Mouse (Mus musculus): ENCODE measurements around the gene Zfp184.
A peak's percentile ranks its signal among the peaks of the same experiment; 100 is the strongest.

The Zfp184 gene

DNA sequence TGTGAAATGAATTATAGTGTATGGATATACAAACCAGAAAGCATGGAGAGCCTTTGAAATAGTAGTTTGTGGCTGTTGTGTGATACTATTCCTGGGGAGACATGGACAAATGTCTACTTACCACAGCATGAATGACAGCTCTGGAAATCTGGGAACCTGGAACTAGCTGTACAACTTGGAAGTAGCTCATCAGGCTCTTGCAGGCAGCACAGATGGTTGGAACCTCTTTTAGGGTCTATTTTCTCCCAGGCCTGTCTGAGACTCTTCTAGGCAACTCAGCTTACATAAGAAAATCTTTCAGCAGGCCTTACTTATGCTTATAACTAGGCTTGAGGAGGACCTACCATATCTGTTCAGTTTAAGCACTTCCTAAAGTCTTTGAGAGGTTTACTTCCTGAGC is 21.5 kb upstream of the Zfp184 start:
- no peak for DNase-seq

DNA sequence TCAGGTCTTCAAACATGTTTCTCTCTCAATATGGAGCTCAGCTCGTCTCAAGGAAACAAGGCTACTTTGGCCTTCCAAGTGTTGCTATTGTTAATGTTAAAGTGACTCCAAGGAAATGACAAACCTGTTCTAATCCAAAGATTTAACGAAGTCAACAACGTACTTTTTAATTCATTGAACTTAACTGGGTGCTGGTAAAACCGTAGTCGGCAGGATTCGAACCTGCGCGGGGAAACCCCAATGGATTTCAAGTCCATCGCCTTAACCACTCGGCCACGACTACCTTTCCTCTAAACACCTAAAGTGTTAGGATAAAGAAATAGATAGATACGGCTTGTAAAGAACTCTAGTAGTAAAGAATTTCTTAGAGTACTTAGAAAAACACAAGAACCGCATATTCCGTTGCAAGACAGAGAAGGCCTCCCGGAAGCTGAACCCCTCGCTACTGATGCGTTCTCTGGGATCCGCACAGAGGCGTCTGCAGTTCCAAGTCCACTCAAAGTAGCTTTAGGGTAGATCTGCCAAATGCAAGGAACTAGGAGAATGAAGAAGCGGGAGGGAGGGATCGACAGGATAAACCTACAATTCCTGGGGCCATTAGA is 20.1 kb upstream of the Zfp184 start:
- no peak for DNase-seq

- no peak for DNase-seq
Observed at GRCm38 (mm10) chr13:21930981-21931380, 13.9 kb upstream of the Zfp184 start.

DNA sequence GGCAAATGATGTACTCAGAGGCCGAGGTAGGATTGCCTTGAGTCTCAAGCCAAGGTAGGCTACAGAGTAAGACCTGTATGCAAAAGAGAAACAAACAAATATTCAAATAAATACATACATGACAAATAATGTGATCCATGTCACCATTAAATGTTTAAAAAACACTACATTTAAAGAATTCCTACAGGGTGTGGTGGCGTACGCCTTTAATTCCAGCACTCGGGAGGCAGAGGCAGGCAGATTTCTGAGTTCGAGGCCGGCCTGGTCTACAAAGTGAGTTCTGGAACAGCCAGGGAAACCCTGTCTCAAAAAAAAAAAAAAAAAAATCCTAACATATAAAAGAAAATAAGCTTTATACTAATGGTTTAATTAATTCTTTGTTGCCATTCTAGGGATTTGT is 13.2 kb upstream of the Zfp184 start:
- DNase-seq: no peak

DNA sequence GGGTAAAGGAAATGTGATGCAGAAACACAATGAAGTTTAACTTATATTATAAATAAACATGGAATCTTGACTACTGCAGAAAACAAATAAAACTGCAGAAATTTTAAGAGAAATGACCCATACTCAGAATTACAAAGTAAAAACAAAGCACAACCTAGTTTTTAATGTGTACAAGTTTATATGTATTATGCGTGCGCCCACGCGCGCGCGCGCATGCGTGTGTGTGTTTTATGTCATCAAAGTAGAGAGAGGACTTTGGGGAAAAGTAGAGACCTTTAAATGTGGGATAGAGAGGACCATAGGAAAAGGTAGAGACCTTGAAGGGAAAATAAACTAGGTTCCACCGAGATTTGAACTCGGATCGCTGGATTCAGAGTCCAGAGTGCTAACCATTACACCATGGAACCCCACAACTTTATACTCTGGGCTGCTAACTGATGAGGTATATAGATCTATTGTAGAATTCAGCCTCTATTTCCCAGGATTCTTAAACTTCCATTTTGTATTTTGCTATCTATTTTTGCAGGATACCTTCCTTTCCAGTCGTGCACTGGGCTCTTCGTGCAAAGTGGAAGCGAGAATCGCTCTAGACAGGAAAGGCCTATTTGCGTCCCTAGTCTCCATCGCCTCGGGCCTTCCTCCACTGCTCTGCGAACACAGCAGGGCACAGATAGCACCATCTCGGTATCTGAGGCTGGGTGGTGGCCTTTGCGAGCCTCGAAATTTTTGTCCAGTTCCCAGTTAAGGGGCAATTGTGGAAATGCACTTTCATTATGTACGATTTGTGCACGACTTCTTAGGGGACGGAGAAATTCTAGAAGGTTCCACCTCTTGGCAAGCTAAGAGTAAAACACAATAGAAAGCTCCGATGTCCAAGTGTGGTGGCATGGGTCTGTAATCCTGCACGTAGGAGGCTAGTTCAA is 11.0 kb upstream of the Zfp184 start:
- DNase-seq: no peak

DNA sequence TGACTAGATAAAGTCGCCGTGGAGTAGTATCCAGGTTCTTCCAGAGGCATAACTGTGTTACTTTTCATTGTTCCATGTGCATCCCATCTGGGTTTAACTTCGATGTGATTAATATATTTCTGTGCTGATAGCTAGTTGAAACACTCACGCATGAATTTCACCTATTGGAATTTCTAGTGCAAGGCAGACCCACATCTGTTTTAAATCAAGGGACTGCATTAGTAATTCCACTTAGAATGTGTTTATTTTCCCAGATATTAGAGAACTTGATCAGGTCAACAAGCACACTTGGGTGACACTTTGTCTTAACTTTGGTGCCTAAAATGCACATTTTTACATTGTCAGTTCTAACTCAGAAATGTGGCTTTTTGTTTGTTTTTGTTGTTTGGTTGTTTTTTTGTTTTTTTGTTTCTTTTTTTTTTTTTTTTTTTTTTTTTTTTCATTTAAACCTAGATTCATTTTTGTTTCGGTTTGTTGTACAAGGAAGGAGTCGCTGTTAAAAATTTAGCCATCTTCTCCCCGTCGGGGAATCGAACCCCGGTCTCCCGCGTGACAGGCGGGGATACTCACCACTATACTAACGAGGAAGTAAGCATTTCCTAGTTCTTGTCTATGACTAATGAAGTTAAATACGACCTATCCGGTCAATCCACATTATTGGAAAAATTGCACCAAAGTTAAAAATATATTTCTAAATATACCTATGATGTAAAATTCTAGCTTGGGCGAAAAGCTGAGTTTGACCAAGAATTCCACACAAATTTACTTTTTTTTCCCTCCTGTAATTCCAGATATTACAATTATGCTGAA is 9.7 kb upstream of the Zfp184 start:
- DNase-seq: peak; percentile 61

GRCm38 (mm10) chr13:21935833-21936232 is 9.1 kb upstream of the Zfp184 start:
- no peak for DNase-seq

DNA sequence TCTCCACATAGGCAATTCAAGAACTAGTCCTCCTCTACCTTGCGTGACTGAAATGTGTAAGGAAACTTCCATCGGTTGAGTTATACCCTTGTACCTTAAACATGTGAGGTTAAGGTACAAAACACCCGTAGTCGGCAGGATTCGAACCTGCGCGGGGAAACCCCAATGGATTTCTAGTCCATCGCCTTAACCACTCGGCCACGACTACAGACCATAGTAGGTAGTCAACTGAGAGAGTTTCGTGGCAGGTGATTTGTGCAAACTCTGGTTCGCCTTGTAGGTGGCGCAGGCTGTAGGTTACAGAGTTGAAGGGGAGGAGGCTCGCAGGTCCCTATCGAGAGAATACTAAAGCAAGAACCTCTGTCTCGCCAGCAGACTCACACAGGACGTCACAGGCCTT is 7.9 kb upstream of the Zfp184 start:
- peak; percentile 19 for DNase-seq

DNA sequence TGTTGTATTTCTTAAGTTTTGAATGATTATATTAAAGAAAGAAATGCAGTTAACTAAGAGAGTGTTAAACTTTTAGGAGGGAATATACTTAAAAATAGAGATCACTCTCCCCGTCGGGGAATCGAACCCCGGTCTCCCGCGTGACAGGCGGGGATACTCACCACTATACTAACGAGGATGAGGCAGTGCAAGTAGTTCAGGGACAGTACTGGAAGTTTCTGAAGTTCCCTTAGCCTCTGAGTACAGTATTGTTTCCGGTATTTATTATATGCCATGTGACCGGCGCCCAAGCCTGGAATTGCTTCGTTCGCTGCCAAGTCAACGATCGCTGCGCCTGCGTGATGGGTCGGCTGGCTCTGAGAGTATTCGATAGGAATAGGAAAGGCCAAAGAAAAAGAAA is 4.7 kb upstream of the Zfp184 start:
- peak; percentile 90 for DNase-seq

GRCm38 (mm10) chr13:21940811-21941321 is 4.0 kb upstream of the Zfp184 start:
- DNase-seq: peak; percentile 88

DNA sequence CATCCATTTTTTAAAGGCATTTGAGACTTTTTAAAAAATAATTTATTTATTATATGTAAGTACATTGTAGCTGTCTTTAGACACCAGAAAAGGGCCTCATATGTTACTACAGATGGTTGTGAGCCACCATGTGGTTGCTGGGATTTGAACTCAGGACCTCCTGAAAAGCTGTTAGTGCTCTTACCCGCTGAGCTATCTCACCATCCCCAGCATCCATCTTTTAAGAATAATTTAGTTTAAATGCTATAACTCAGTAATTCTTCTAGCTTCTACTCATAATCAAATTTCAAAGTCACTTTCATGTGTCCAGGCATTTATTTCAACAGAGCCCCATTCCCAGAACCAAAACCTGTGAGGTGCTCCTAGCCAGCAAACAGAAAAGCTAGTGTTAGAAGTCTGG is 1.2 kb upstream of the Zfp184 start:
- no peak for DNase-seq

DNA sequence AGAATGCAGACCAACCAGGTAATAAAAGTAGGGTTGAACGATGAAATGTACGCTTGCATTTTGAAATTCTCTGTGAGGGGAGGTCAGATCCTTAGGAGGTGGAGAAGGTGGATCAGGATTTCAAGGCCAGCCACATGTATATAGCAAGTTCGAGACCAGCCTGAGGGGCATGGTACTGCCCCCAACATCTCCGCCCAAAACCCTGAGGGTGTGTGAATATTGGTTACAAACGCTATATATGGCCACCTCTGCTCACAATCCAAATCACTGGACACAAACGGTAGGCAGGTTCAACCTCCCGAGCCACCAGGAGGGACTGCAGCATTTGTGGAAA is 335 bp upstream of the Zfp184 start:
- DNase-seq: no peak

- DNase-seq: no peak
Observed at GRCm38 (mm10) chr13:21969269-21969668, 24.4 kb downstream of the Zfp184 start.

GRCm38 (mm10) chr13:21969816-21970215 is 24.9 kb downstream of the Zfp184 start:
- DNase-seq: no peak

- no peak for DNase-seq
Observed at GRCm38 (mm10) chr13:21971641-21972040, 26.7 kb downstream of the Zfp184 start.

DNA sequence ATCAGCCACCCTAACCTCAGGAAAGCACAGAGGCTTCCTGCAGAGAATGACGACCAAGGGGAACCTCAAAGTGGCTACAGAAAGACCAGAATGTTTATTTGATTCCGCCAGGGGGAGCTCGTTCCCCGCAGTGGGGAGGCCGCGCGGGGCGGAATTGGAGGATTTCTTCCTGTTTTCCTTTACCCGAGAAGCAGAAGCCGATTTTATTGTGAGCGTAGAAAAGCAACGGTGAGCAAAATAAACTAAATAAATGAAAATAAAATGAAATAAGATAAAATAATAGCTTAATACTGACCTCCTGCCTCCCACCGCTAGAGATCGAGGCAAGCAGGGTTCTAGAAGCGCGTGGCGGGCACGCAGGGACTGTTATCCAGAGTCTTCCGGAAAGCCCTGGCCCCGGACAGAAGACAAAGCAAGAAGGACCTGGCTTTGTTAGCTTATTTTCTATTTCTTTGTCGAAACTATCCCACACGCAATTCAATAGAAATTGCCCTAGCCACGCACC is 29.4 kb downstream of the Zfp184 start:
- peak; percentile 94 for DNase-seq

GRCm38 (mm10) chr13:21974726-21975473 is 30.0 kb downstream of the Zfp184 start:
- peak; percentile 78 for DNase-seq

DNA sequence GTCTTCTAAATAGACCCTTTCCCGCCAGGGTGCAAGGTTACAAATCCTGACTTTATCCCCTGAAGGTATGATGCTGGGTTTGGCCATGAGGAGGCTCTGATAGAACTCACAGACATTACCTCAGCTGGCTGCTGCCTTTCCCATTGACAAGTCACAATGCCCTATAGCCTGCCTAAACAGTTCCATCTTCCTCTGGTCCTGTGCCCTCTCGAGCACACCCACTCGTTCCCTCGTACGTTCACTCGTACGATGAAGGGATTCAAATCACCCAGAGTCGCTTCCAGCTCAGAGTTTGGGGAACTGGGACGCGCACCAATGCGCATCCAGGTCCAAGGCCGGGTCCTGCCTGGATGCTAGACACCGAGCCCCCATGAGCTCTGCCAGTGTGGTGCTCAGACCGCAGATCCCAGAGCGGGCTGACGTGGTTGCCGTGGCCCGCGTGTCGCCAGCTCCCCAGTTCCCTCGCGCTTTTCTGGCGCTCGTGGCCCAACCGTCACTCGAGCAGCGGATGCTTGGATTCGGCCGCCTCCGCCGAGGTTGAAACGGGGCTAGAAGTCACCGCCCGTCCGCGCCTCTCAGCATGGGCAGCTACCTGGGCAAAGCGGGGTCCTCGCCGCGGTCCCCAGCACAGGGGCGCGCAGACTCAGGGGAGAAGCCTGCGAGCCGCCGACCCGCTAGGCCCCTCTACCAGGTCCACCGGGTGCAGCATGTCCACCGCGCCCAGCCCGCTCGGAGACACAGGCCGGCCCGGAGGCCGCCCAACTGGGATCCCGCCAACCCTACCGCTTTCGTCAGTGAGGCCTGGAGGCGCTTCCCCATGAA is 36.3 kb downstream of the Zfp184 start, which contains the start of gene Pom121l2:
Gene Pom121l2, plus strand, starts transcription at position 214 of the 822 bp plus-strand sequence.
- peak; percentile 61 for DNase-seq

GRCm38 (mm10) chr13:21981803-21982193 is 36.9 kb downstream of the Zfp184 start:
- DNase-seq: no peak

DNA sequence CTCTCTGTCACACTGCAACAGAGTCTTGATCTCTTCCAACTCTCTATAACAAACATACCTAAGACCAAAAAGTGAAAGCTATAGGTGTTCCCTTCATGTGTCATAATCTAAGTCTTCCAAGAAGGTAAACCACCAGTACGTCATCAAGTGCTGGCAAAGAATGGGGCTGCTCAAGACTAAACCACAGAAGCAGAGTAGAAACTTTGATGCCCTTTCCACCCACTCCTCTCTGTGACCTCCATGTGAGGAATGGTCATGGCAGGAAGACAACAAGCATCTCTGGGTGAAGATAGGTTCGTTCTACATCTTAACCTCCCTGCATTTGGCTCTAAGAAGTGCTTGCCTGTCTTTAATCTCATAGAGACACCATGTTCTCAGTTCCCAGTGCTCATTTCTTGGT is 39.6 kb downstream of the Zfp184 start:
- no peak for DNase-seq

- no peak for DNase-seq
Observed at GRCm38 (mm10) chr13:21992550-21992949, 47.7 kb downstream of the Zfp184 start.
